Mouse (Mus musculus): Measurements from ENCODE around the gene Hhatl.

- TF ChIP-seq CTCF (conservative IDR thresholded peaks at IDR 0.05; ENCODE audit: low read length) (peak; percentile 85), NANOG (IDR thresholded peaks at IDR 0.05; ENCODE audit: borderline replicate concordance, low read length) (no peak), POU5F1 (IDR thresholded peaks at IDR 0.05; ENCODE audit: borderline replicate concordance, low read length) (no peak)
These were observed 38.6 kb upstream of the Hhatl start for GRCm38 (mm10) chr9:121830956-121831293.
